Mouse (Mus musculus) cerebellum, adult 11 months (tissue): ENCODE measurements around the gene Gimap9.
"Not testable (repeated sequence)": the region's sequence is repeated elsewhere in the genome, so short reads cannot be mapped to it uniquely, and the experiment has no call there.

ENCODE experiments used
- DNase-seq: peaks from one replicate; pipeline ENCODE4 v3.0.0; 2022

Gimap9 gene

DNA sequence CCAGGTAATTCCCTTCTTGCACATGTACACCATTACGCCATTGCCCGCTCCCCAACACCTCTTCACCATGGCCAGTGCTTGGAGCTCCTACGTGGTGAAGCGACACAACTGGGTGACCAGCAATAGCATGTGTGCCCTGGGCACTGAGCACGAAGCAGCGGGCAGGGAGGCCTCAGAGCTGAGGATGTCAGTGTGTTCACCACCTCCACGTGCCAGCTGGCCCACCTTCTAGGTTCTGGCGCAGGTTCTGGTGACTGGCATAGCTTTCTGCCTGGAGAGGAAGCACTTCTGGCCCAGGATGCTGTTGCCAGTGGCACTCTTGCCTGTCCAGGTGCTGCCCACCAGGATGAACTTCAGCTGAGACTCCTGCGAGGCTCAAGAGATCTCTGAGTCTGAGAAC, 10.5 kb upstream of the Gimap9 start:
- DNase-seq: no peak

DNA sequence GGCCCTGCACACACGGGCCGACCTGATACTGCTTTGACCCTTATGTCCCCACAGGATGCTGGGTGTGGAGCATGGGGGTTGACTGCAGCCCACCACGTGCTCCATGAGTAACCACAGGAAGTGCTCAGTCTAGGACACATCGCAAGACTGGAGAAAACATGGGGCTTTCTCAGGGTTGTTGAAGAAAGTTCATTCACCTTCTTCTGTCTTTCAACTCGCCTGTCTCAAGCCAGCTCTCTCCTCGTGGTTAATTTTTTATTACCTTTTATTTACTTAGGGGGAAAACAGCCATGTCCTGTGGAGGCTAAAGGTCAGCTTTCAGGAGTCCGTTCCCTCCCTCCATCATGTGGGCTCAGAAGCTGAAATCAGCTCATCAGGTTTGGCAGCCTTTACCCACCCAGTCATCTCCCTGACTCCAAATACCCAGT, 9.8 kb upstream of the Gimap9 start:
- DNase-seq: no peak

DNA sequence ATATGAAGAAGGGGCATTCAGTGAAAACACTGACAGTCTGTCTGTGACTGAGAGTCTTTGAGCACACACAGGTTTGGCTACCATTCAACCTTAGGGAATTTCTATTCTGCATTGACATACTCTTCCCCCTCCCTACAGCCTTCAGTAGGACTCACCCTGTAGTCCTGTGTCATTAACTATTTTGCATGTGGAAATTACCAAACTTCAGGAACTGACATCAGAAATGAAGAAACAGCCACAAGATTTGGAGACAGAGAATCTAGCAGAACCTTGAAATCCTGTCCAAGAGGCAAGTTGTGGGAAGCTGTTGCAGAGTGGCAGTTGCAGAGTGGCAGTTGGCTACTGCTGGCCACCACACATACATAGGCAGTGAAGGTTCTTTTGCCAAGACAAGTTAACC, 7.9 kb upstream of the Gimap9 start:
- no peak for DNase-seq

- DNase-seq: no peak
Measured at GRCm38 (mm10) chr6:48669446-48669969, 6.4 kb upstream of the Gimap9 start.

GRCm38 (mm10) chr6:48674291-48675058, 1.5 kb upstream of the Gimap9 start:
- no peak for DNase-seq

- no peak for DNase-seq
Measured at GRCm38 (mm10) chr6:48675400-48675930, 464 bp upstream of the Gimap9 start.

DNA sequence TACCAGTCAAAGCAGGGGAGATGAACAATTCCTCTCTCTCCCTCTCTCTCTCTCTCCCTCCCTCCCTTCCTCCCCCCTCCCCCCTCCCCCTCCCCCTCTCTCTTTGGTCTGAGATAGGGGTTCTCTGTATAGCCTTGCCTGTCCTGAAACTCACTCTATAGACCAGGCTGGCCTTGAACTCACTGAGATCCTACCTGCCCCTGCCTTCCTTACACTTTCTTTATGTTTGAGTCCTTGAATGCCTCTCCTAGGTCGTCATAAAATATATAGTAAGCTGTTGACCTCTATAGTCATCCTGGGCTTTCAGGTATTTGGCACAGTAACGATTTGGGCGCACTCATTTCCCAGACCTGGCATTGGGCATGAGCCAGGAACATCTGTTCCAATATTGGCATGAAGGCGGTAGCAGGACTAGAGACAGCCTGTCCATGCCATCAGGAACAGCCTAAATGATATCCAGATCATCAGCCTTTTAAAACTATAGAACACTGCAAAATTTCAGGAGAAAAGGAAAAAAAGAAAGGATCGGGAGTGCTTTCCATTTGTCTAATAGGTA, 1.0 kb downstream of the Gimap9 start:
- no peak for DNase-seq

DNA sequence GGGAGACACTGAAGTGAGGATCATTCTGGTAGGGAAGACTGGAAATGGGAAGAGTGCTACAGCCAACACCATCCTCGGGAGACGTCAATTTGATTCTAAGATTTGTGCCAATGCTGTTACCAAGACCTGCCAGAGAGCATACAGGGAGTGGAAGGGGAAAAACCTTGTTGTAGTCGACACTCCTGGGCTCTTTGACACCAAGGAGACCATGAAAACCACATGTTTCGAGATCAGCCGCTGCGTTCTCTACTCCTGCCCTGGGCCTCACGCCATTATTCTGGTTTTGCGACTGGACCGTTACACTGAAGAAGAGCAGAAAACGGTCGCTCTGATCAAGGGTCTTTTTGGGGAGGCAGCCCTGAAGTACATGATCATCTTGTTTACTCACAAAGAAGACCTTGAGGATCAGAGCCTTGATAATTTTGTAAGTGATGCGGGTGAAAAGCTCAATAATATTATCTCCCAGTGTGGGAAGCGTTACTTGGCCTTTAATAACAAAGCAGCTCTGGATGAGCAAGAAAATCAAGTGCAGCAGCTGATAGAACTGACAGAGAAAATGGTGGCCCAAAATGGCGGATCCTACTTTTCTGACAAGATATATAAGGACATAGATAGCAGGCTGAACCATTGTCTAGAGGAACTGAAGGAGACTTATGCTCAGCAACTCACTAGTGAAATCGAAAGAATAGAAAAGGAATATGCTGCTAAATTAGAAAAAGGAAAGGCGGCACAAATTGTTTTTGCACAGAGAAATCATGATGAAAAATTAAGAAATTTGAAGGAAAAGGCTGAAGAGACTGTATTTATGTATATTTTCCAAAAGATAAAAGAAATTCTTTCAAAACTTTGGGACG, 1.8 kb downstream of the Gimap9 start:
- DNase-seq: no peak

DNA sequence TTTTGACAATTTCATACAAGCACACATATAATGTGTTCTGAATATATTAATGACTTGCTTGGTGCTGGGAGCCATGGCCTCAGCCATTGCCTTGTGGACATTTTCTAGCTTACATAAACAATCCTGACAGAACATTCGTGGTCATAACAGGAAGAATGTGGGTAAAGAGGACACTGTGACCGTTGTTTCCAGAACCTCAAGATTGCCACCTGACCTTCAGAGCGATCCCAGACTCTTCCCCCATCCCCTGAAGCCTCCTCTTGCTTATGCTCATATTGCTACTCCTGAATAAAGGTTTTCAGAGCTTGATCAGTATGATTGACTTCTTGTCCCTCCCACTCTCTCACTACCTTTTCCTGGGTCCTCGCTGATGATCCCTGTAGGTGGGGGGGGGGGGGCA, 2.5 kb downstream of the Gimap9 start:
- no peak for DNase-seq

GRCm38 (mm10) chr6:48679701-48680100, 3.8 kb downstream of the Gimap9 start:
- DNase-seq: no peak

DNA sequence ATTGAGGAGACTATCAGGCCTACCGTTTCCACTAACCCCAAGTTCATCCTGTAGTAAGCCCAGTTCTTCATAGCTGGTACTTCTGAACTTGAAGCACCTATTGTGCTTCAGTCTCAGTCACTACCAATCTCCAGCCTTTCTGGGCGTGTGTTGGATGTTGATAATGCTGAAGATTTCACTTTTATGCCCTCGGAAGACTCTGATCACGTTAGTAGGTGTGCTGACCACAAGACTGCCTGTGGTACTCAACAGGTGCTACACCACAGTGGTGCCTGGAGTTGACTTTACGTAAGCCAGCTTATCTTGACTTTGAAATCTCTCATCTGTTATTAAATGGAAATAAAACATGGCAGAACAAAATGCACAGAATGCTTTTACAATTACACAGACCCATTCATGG, 4.5 kb downstream of the Gimap9 start:
- DNase-seq: no peak

GRCm38 (mm10) chr6:48681472-48682090, 5.7 kb downstream of the Gimap9 start:
- DNase-seq: no peak

- DNase-seq: no peak
Measured at GRCm38 (mm10) chr6:48682271-48682670, 6.3 kb downstream of the Gimap9 start.

- DNase-seq: not testable (repeated sequence)
Measured at GRCm38 (mm10) chr6:48683263-48683821, 7.4 kb downstream of the Gimap9 start.

DNA sequence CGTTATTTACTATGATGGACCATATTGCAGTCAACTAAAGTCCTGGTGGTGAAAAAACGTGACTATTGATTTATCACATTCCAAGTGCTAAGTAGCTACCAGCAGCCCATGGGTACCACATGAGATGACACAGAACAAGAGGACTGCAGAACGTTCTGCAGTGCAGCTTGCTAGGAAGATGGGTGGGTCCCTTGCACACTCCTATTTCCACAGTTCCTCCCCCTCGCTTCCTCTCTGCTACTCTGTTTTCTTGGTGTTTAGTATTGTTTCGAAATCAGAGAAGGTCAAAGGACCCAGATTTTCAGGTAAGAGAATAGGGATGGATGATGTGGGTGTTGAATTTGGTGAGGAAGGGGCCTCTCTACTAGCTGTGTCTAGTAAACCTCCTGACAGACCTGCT, 8.4 kb downstream of the Gimap9 start, which contains the start of gene Gimap4:
Gene Gimap4 (plus strand): TSS at position 231 of the 400 bp plus-strand sequence.
- DNase-seq: no peak

GRCm38 (mm10) chr6:48684806-48685205, 8.9 kb downstream of the Gimap9 start:
- DNase-seq: no peak

DNA sequence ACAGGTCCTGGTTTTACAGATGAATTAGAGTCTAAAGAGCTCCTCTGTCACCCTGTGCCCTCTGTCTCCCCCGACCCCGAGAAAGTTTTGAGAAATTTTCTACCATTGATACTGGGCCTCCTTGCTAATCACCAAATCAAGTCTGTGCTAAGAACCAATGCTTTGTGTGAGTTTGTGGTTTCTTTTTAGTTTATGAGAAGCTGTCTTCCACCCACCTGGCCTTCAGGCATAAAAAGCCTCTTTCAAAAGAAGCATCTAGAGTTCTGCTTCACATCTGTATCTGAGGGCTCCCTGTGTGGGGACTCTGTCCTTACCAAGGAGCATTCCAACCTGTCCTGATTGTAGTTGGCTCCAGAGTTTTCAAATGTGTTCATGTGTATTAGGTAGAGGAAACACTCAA, 9.3 kb downstream of the Gimap9 start:
- DNase-seq: no peak

DNA sequence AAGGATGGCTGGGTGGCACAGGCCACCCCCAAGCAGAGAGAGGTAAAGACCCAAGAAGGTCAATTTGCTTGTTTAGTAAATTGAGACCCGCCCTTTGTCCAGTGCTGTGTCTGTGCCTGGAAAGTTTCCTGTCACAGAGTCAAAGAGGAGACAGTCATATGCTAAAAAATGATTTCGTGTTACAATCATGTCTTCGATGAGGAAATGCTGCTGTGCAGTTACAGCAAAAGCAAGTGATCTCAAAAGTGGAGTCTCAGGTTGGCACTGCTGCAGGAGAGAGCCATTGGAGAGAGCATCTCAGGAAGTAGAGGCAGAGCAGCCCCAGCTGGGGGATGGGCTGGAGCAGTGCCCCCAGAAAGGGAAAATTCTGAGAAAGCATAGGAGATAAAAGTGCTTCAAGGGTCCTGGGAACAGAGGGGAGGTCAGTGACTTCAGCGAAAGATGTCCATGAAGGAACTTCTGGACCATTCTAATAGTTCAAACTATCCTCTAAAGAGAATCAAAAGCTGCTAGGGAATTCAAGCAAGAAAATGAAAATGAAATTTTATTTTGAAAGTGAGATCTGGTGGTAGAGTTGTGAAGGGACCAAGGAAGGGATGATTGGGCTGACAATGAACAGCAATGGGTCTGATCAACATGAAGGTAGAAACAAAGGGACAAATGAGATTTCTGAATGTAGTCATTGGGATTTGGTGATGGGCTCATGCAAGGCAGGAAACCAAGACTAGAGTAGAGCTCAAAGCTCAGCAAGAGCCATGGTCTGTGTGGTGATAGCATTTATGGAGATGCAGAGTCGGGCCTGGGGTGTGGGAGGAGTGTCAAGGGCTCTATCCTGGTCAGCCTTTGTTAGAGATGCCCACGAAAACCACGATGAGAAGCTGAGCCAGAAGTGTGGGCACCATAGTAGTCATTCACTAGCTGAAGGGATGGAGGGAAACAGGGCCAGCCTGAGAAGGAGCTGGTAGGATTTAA, 10.1 kb downstream of the Gimap9 start:
- DNase-seq: no peak

GRCm38 (mm10) chr6:48687077-48687476, 11.1 kb downstream of the Gimap9 start:
- no peak for DNase-seq

- DNase-seq: no peak
Measured at GRCm38 (mm10) chr6:48689320-48689719, 13.4 kb downstream of the Gimap9 start.

DNA sequence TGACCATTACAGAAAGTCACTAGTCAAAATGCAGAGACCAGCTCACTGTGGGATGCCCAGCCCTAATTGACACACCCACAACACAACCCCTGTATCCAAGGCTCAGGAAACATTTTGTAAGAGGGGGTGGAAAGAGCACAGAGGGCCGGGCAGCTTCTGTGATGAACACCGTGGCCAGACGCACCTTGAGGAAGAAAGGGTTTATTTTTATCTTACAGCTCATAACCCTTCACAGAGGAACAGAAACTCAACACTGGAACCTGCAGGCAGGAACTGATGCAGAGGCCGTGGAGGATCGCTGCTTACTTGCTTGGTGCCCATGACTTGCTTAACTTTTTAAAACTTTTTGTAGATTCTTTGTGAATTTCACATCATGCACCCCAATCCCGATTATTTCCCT, 17.0 kb downstream of the Gimap9 start:
- DNase-seq: no peak
